Mouse (Mus musculus): ENCODE results near the gene Mphosph9.

- TF ChIP-seq CTCF (IDR thresholded peaks at IDR 0.05; ENCODE audit: low read depth): no peak
- TF ChIP-seq EP300 (IDR thresholded peaks at IDR 0.05; ENCODE audit: low read depth): no peak
Measured at GRCm38 (mm10) chr5:124205809-124206380, 121.9 kb downstream of the Mphosph9 start.
